Mouse (Mus musculus) activated CD4-positive, CD25-positive, alpha-beta regulatory T cell, adult 4 months (primary cell): ENCODE results near the gene Amigo1. TPM values are rescaled to one million over a fixed set of nuclear protein-coding genes. Genes with fewer than 3 reads are reported as not detected.
A peak's percentile ranks its signal among the peaks of the same experiment; 100 is the strongest.

Experiments
- ATAC-seq: one replicate; pipeline ENCODE4 v1.8.0; 2017
- polyA plus RNA-seq, 2 experiments: library from polyadenylated mRNA; unstranded; fragments of 100-300 nt; shearing (Covaris generic); gene quantifications; one replicate each; pipeline ENCODE4 v1.2.1; 2017

Amigo1 gene
- polyA plus RNA-seq, 2 experiments from 2014 or later: 0.09 to 0.19 TPM

- ATAC-seq: no peak
Measured at GRCm38 (mm10) chr3:108184742-108185141, 1.4 kb upstream of the Amigo1 start.

- no peak for ATAC-seq
Measured at GRCm38 (mm10) chr3:108185460-108186097, 556 bp upstream of the Amigo1 start.

- no peak for ATAC-seq
Measured at GRCm38 (mm10) chr3:108187111-108187795, 1.1 kb downstream of the Amigo1 start.

- ATAC-seq: no peak
Measured at GRCm38 (mm10) chr3:108188716-108189490, 2.8 kb downstream of the Amigo1 start.

GRCm38 (mm10) chr3:108189897-108190296 is 3.8 kb downstream of the Amigo1 start:
- ATAC-seq: no peak

GRCm38 (mm10) chr3:108193686-108194085 is 7.6 kb downstream of the Amigo1 start:
- ATAC-seq: no peak

GRCm38 (mm10) chr3:108195287-108195686 is 9.2 kb downstream of the Amigo1 start:
- ATAC-seq: no peak

- ATAC-seq: no peak
Measured at GRCm38 (mm10) chr3:108195941-108196590, 9.9 kb downstream of the Amigo1 start.

- no peak for ATAC-seq
Measured at GRCm38 (mm10) chr3:108197066-108197497, 10.9 kb downstream of the Amigo1 start.

- ATAC-seq: no peak
Measured at GRCm38 (mm10) chr3:108199231-108199630, 13.1 kb downstream of the Amigo1 start.

GRCm38 (mm10) chr3:108200329-108201323 is 14.5 kb downstream of the Amigo1 start, which contains the start of gene Cyb561d1:
Gene Cyb561d1, minus strand, starts transcription at chr3:108201212.
- ATAC-seq: peak; percentile 86

- ATAC-seq: no peak
Measured at GRCm38 (mm10) chr3:108202506-108202905, 16.4 kb downstream of the Amigo1 start.

GRCm38 (mm10) chr3:108203212-108203611 is 17.1 kb downstream of the Amigo1 start:
- no peak for ATAC-seq

GRCm38 (mm10) chr3:108203621-108204325 is 17.6 kb downstream of the Amigo1 start:
- ATAC-seq: no peak

- no peak for ATAC-seq
Measured at GRCm38 (mm10) chr3:108204470-108204869, 18.3 kb downstream of the Amigo1 start.

GRCm38 (mm10) chr3:108205601-108206000 is 19.5 kb downstream of the Amigo1 start:
- ATAC-seq: no peak

GRCm38 (mm10) chr3:108206731-108207375 is 20.7 kb downstream of the Amigo1 start:
- ATAC-seq: no peak

- ATAC-seq: no peak
Measured at GRCm38 (mm10) chr3:108209001-108209400, 22.9 kb downstream of the Amigo1 start.

- ATAC-seq: no peak
Measured at GRCm38 (mm10) chr3:108209536-108209935, 23.4 kb downstream of the Amigo1 start.
